Mouse (Mus musculus) embryo, embryonic 9.5 days (tissue): ENCODE results near the gene Tfb1m.

Experiments used
- DNase-seq: peaks from one replicate; pipeline ENCODE4 v3.0.0-alpha.2; 2017; ENCODE audit errors: extremely low spot score

Tfb1m gene

GRCm38 (mm10) chr17:3557331-3558311, at the start of gene Tfb1m:
Gene Tfb1m, minus strand, starts transcription at chr17:3557781.
- peak; percentile 98 for DNase-seq

- DNase-seq: no peak
These were observed 45.5 kb upstream of the Tfb1m start for GRCm38 (mm10) chr17:3602954-3603672.

- no peak for DNase-seq
These were observed 40.8 kb upstream of the Tfb1m start for GRCm38 (mm10) chr17:3598393-3598792.

GRCm38 (mm10) chr17:3597866-3598265, 40.3 kb upstream of the Tfb1m start:
- no peak for DNase-seq

GRCm38 (mm10) chr17:3597130-3597529, 39.5 kb upstream of the Tfb1m start:
- DNase-seq: no peak

GRCm38 (mm10) chr17:3570876-3571275, 13.3 kb upstream of the Tfb1m start:
- peak; percentile 67 for DNase-seq

- no peak for DNase-seq
These were observed 4.8 kb upstream of the Tfb1m start for GRCm38 (mm10) chr17:3562405-3562804.

GRCm38 (mm10) chr17:3560534-3560933, 3.0 kb upstream of the Tfb1m start:
- DNase-seq: no peak

- no peak for DNase-seq
These were observed 832 bp upstream of the Tfb1m start for GRCm38 (mm10) chr17:3558356-3558870.

GRCm38 (mm10) chr17:3556251-3556650, 1.3 kb downstream of the Tfb1m start:
- DNase-seq: no peak

GRCm38 (mm10) chr17:3547725-3548124, 9.9 kb downstream of the Tfb1m start:
- no peak for DNase-seq

GRCm38 (mm10) chr17:3541033-3541432, 16.5 kb downstream of the Tfb1m start:
- DNase-seq: no peak

GRCm38 (mm10) chr17:3540304-3540703, 17.3 kb downstream of the Tfb1m start:
- no peak for DNase-seq

GRCm38 (mm10) chr17:3533425-3533824, 24.2 kb downstream of the Tfb1m start:
- DNase-seq: peak; percentile 15

GRCm38 (mm10) chr17:3532254-3532653, 25.3 kb downstream of the Tfb1m start, which contains the start of gene Cldn20:
Gene Cldn20, plus strand, starts transcription at chr17:3532554.
- no peak for DNase-seq

- DNase-seq: no peak
These were observed 25.9 kb downstream of the Tfb1m start for GRCm38 (mm10) chr17:3531641-3532040.

GRCm38 (mm10) chr17:3530549-3530948, 27.0 kb downstream of the Tfb1m start:
- no peak for DNase-seq

GRCm38 (mm10) chr17:3529523-3529922, 28.1 kb downstream of the Tfb1m start:
- DNase-seq: no peak

GRCm38 (mm10) chr17:3527841-3528471, 29.6 kb downstream of the Tfb1m start:
- no peak for DNase-seq

GRCm38 (mm10) chr17:3520344-3520743, 37.2 kb downstream of the Tfb1m start:
- no peak for DNase-seq

GRCm38 (mm10) chr17:3516406-3516805, 41.2 kb downstream of the Tfb1m start:
- DNase-seq: no peak

GRCm38 (mm10) chr17:3515851-3516250, 41.7 kb downstream of the Tfb1m start:
- no peak for DNase-seq
